Mouse (Mus musculus) thymus, adult 2 months (tissue): ENCODE results near the gene Myl6b. TPM values are rescaled to one million over a fixed set of nuclear protein-coding genes. Genes with fewer than 3 reads are reported as not detected.
"Not testable (repeated sequence)": the region's sequence is repeated elsewhere in the genome, so short reads cannot be mapped to it uniquely, and the experiment has no call there.

Experiments used
- DNase-seq: peaks from one replicate; pipeline ENCODE4 v3.0.0; 2021
- H3K27ac ChIP-seq: fragments of 200-500 bp; 2 replicates; pipeline ENCODE4 v1.5.1; 2012; ENCODE audit warnings: low read length, control low read depth; ENCODE audit not compliant: control insufficient read depth, insufficient read depth
- H3K27me3 ChIP-seq: fragments of 200-500 bp; 2 replicates; pipeline ENCODE4 v1.6.1; 2012; ENCODE audit warnings: mild to moderate bottlenecking, low read length, moderate library complexity, mixed read lengths; ENCODE audit not compliant: control insufficient read depth, insufficient read depth
- H3K36me3 ChIP-seq: fragments of 200-500 bp; 2 replicates; pipeline ENCODE4 v1.6.1; 2012; ENCODE audit warnings: mild to moderate bottlenecking, low read length, moderate library complexity; ENCODE audit not compliant: control insufficient read depth, insufficient read depth
- H3K4me1 ChIP-seq: fragments of 200-500 bp; replicated peaks from 2 replicates; pipeline ENCODE4 v1.6.1; 2012; ENCODE audit warnings: low read length; ENCODE audit not compliant: control insufficient read depth, insufficient read depth
- H3K4me3 ChIP-seq: fragments of 200-500 bp; 2 replicates; pipeline ENCODE4 v1.5.1; 2012; ENCODE audit warnings: mild to moderate bottlenecking, low read length, control low read depth, moderate library complexity; ENCODE audit not compliant: control insufficient read depth, insufficient read depth
- CTCF ChIP-seq: fragments of 200-500 bp; IDR thresholded peaks from 2 replicates; pipeline ENCODE4 v1.5.1; 2012; ENCODE audit warnings: mild to moderate bottlenecking, control low read depth, low read length, moderate library complexity, borderline replicate concordance; ENCODE audit not compliant: control insufficient read depth, poor library complexity, insufficient read depth; ENCODE audit errors: extremely low read depth
- POLR2A ChIP-seq: fragments of 200-500 bp; IDR thresholded peaks from 2 replicates; pipeline ENCODE4 v1.6.1; 2012; ENCODE audit warnings: mild to moderate bottlenecking, low read length, control low read depth, moderate library complexity; ENCODE audit not compliant: control insufficient read depth, poor library complexity, insufficient read depth; ENCODE audit errors: extremely low read depth
- WGBS: fragments of 180-500 bp; shearing (Covaris S2); methylation state at CpG from one replicate; pipeline ENCODE4 v1.1.7; 2018; 5-methylcytosine and 5-hydroxymethylcytosine counted together
- polyA plus RNA-seq: library from polyadenylated mRNA; depleted of rRNA; stranded (reverse); fragments of >200 nt; gene quantifications from 2 replicates; pipeline ENCODE4 v1.2.3, GENCODE M21; 2012

The Myl6b gene
- polyA plus RNA-seq, 1 experiment = 3.9 TPM

- DNase-seq = no peak
- H3K27me3 ChIP-seq = no peaks in the 10 kb centered on the region
- no peak overlapping the region for H3K4me3 ChIP-seq
- 95% methylated on average over 4 of the region's 4 CpGs for WGBS
- peaks cover 22% of the 10 kb centered on the region for H3K36me3 ChIP-seq
- no peaks in the 10 kb centered on the region for H3K4me1 ChIP-seq
- H3K27ac ChIP-seq = no peak overlapping the region
- no peak for TF ChIP-seq CTCF
- TF ChIP-seq POLR2A = no peak
Measured at GRCm38 (mm10) chr10:128509831-128510230, 11.3 kb upstream of the Myl6b start.

DNA sequence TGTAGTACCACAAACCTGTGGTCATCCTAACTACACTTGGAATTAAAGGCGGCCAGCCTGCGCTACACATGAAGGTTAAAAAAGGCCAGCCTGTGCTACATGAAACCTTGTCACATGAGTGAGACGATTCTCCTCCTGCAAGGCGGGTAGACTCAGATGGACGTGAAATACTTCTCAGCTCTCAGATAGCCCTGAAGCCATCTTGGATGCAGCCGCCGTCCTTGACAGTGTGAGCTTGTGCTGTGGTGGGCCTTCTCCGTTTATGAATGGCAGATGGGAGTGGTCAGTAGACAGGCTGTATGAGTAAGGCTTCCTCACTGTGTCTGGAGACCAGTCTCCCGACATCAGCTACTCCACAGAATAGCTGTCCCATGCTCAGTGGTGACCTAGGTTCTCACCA is 10.7 kb upstream of the Myl6b start:
- no peaks in the 10 kb centered on the region for H3K27me3 ChIP-seq
- peaks cover 19% of the 10 kb centered on the region for H3K36me3 ChIP-seq
- WGBS = 95% methylated on average over 9 of the region's 9 CpGs
- no peak overlapping the region for H3K4me3 ChIP-seq
- TF ChIP-seq CTCF (no peak), POLR2A (no peak)
- no peak for DNase-seq
- H3K4me1 ChIP-seq = peaks cover 6% of the 10 kb centered on the region
- H3K27ac ChIP-seq = no peak overlapping the region

- peaks cover 12% of the 10 kb centered on the region for H3K4me1 ChIP-seq
- peaks cover 19% of the 10 kb centered on the region for H3K36me3 ChIP-seq
- TF ChIP-seq POLR2A (no peak), CTCF (no peak)
- WGBS = 92% methylated on average over 9 of the region's 9 CpGs
- no peak overlapping the region for H3K4me3 ChIP-seq
- H3K27me3 ChIP-seq = no peaks in the 10 kb centered on the region
- DNase-seq = no peak
- no peak overlapping the region for H3K27ac ChIP-seq
Measured at GRCm38 (mm10) chr10:128508260-128508659, 9.8 kb upstream of the Myl6b start.

DNA sequence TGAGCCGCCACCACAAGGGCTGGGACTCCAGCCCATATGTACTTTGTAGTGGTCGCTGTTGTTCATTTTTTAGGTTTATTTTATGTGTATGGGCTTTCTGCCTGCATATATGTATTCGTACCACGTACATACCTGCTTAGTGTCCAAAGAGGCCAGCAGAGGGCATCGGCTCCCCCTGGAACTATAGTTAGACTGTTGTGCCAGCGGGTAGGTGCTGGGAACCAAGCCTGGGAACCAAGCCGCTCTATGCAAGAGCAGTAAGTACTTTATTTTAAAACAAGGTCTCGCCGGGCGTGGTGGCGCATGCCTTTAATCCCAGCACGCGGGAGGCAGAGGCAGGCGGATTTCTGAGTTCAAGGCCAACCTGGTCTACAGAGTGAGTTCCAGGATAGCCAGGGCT is 7.5 kb upstream of the Myl6b start:
- no peak for TF ChIP-seq POLR2A
- no peak for TF ChIP-seq CTCF
- 96% methylated on average over 14 of the region's 14 CpGs for WGBS

DNA sequence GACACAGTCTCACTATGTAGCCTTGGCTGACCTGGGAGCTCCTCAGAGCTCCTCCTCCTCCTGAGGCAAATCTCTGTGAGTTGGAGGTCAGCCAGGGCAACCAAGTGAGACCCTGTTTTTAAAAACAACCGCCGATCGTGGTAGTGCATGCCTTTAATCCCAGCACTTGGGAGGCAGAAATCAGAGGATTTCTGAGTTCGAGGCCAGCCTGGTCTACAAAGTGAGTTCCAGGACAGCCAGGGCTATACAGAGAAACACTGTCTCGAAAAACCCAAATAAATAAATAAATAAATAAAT is 6.8 kb upstream of the Myl6b start:
- H3K4me1 ChIP-seq = peaks cover 12% of the 10 kb centered on the region
- H3K4me3 ChIP-seq, H3K36me3 ChIP-seq, H3K27ac ChIP-seq, DNase-seq, H3K27me3 ChIP-seq: not testable (repeated sequence)
- WGBS = 65% methylated on average over 5 of the region's 5 CpGs

More for the DNA sequence above, 7.5 kb upstream of the Myl6b start:
- H3K27ac ChIP-seq = no peak overlapping the region
- no peaks in the 10 kb centered on the region for H3K27me3 ChIP-seq
- H3K4me3 ChIP-seq = no peak overlapping the region
- peaks cover 12% of the 10 kb centered on the region for H3K4me1 ChIP-seq
- DNase-seq = no peak
- peaks cover 10% of the 10 kb centered on the region for H3K36me3 ChIP-seq

- TF ChIP-seq CTCF (no peak), POLR2A (no peak)
- Histone ChIP-seq H3K27ac (peak overlapping the region; percentile 46), H3K27me3 (no peaks in the 10 kb centered on the region), H3K4me1 (peaks cover 12% of the 10 kb centered on the region), H3K36me3 (peaks cover 5% of the 10 kb centered on the region), H3K4me3 (no peak overlapping the region)
- 3% methylated on average over 9 of the region's 9 CpGs for WGBS
- DNase-seq = peak; percentile 30
Measured at GRCm38 (mm10) chr10:128504641-128505370, 6.3 kb upstream of the Myl6b start.

DNA sequence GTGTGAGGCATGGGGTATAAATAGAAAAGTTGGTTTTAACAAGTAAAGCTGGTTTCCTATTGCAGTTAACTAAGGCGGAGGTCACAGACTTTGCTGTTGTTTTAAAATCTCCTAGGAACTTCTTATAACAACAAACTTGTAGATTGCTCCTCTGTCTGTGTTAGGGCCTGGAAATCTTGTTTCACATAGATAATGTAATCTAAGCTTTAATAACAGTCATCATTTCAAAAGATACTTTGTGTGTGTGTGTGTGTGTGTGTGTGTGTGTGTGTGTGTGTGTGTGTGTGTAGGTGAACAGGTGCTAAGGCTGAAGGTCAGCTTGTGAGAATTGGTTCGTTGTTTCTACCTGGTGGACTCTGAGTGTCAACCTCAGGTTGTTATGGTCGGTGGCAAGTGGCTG is 5.5 kb upstream of the Myl6b start:
- H3K36me3 ChIP-seq = no peaks in the 10 kb centered on the region
- WGBS = 39% methylated on average over 3 of the region's 3 CpGs
- peak overlapping the region; percentile 46; the same call in 1 of the 2 replicates for H3K27ac ChIP-seq
- no peak overlapping the region for H3K4me3 ChIP-seq
- no peak for DNase-seq
- H3K4me1 ChIP-seq = peaks cover 14% of the 10 kb centered on the region
- H3K27me3 ChIP-seq = no peaks in the 10 kb centered on the region
- TF ChIP-seq CTCF (no peak), POLR2A (no peak)
